Mouse (Mus musculus): ENCODE measurements at regions not wholly inside any gene's neighbourhood (a gene's known extent, or its start where the extent isn't known, plus 50 kb on each side); places are given as distances from the start of the nearest gene placed in this dataset.

DNA sequence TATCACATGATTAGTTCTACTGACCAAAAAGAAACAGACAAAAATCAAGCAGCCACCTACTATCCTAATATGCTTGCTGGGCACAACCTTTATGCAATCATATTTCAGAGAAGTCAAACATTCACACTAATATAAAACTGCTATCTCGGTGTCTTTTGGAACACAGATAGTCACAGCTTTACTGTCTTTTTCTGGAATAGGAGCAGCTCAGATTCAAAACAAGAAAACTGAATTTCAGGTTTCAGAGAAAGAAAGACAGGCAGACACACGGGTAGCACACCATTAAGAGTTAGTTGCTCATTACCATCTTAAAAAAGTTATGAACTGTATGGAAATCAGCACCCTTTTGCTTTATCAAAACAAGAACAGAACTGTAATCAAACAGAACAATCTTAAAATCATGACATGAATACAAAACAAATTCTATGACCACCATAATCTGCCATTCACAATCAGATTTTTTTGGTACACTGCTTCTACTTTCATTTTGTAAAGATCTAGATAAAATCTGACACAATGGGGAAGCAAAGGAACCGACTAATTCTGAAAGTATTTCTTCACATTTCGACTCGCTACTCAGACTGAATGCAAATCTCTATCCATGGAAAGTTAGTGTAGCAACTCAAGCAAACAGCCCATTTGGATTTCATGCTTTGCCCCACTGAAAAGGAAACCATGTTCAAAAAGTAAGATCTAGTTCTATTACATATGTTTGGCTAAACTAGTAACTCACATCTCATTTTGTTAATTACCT lies 315.1 kb downstream of the Tex13c3 start:
- no peak for TF ChIP-seq CTCF (IDR thresholded peaks at IDR 0.05; ENCODE audit: control insufficient read depth, insufficient read depth, insufficient replicate concordance, low read depth, low read length)
- TF ChIP-seq POLR2A (IDR thresholded peaks at IDR 0.05; ENCODE audit: control insufficient read depth, low read depth, low read length): no peak
